Mouse (Mus musculus): Measurements from ENCODE around the gene Hif3a. TPM values are rescaled to one million over a fixed set of nuclear protein-coding genes. Genes with fewer than 3 reads are reported as not detected.

The Hif3a gene
- total RNA-seq, 2 experiments from 2014 or later: 1.8 to 1.9 TPM

- intact Hi-C loops (cut with DNase I): loop anchor here (2.0 kb wide), 1 partner anchor 35 kb away; no protein-coding TSS in a partner anchor
- no peak for DNase-seq (ENCODE audit: low spot score)
These were observed 36.2 kb downstream of the Hif3a start for GRCm38 (mm10) chr7:17025896-17026622.

- no peak for DNase-seq (ENCODE audit: low spot score)
- intact Hi-C loops (cut with DNase I): no loop called here
These were observed 36.7 kb downstream of the Hif3a start for GRCm38 (mm10) chr7:17025505-17025894.

- no peak for DNase-seq (ENCODE audit: low spot score)
- intact Hi-C loops (cut with DNase I): no loop called here
These were observed 37.3 kb downstream of the Hif3a start for GRCm38 (mm10) chr7:17024814-17025504.

GRCm38 (mm10) chr7:17024141-17024540 is 38.1 kb downstream of the Hif3a start:
- no peak for DNase-seq (ENCODE audit: low spot score)
- intact Hi-C loops (cut with DNase I): no loop called here

DNA sequence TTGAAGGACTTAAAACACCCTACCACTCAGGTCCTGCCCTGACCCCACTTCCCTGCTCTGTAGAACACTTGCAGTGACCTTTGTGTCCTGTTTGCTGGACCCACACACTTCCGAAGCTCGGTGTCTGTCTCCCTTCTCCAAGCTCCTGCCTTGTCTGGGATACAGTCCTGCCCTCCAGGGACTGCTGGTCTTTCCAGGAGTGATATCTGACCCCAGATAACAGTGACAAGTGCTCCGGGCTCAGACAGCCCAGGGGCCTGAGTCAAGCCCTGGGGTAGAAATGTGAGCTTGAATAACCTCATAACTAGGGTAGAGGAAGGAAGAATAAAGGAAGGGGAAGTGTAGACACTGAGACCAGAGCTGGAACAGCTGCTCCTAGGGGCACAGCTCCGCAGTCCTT is 38.5 kb downstream of the Hif3a start:
- DNase-seq (ENCODE audit: low spot score): no peak
- intact Hi-C loops (cut with DNase I): no loop called here

DNA sequence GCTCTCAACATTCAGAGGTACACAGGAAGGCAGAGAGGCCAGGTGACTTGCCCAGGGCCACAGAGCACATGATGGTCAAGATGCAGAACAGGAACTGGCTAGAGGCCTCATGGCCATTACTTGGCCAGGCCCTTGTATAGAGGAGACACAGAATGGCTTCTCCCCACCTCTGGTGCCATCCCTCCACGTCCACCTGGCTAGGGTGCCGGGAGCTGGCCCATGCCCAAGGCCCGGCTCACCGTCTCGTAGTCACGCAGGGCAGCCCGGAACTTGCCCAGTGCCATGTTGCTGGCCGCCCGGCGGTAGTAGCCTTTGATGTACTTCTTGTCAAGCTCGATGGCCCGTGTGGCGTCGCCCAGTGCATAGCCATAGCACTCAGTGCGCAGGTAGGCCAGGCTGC is 40.1 kb downstream of the Hif3a start:
- intact Hi-C loops (cut with DNase I): no loop called here

GRCm38 (mm10) chr7:17019426-17020166 is 42.6 kb downstream of the Hif3a start:
- no peak for DNase-seq (ENCODE audit: low spot score)
- intact Hi-C loops (cut with DNase I): no loop called here

More for the DNA sequence above, 40.1 kb downstream of the Hif3a start:
- DNase-seq (ENCODE audit: low spot score): no peak

DNA sequence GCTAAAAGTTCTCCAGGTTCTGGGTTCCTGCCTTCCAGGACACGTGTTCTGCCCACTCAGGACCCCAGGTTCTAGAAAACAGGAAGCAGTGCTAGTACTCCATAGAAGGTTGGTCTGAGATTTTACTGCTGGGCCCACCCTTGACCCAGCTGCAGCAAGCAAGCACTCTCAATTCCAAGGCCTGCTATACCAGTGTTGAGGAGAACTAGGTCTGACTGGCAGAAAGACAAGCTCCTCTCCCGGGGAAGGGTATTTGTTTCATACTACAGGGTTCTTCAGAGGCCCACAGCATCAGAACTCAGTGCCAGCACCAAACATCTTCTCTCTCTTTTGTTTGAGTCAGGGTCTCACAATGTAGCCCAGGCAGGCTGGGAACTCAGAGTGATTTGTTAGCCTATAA is 44.3 kb downstream of the Hif3a start:
- intact Hi-C loops (cut with DNase I): no loop called here
- DNase-seq (ENCODE audit: low spot score): no peak

GRCm38 (mm10) chr7:17017036-17017435 is 45.2 kb downstream of the Hif3a start:
- DNase-seq (ENCODE audit: low spot score): peak; percentile 83
- intact Hi-C loops (cut with DNase I): no loop called here

DNA sequence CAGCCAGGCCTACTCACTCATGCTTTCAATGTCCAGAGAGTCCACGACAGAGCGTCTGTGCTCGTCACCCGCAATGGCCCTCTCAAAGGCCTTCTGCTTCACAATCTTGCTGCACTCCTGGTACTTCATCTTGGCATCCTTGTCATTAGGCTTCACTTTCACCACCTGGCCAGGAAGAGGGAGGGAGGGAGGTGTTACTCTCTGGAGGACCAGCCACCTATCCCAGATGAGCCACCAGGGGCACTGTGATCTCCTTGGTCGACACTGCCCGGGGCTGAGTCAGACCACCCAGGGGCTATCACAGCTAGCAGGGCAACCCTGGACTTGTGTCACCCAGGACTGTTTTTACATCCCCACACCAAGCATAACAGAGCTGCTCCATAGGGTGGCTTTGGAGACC is 46.8 kb downstream of the Hif3a start:
- no peak for DNase-seq (ENCODE audit: low spot score)
- intact Hi-C loops (cut with DNase I): no loop called here

- DNase-seq (ENCODE audit: low spot score): no peak
- intact Hi-C loops (cut with DNase I): no loop called here
These were observed 50.2 kb downstream of the Hif3a start for GRCm38 (mm10) chr7:17011909-17012590.

GRCm38 (mm10) chr7:17010010-17010347 is 52.2 kb downstream of the Hif3a start:
- DNase-seq (ENCODE audit: low spot score): no peak
- intact Hi-C loops (cut with DNase I): no loop called here

- intact Hi-C loops (cut with DNase I): no loop called here
- no peak for DNase-seq (ENCODE audit: low spot score)
These were observed 52.8 kb downstream of the Hif3a start for GRCm38 (mm10) chr7:17009326-17010009.

DNA sequence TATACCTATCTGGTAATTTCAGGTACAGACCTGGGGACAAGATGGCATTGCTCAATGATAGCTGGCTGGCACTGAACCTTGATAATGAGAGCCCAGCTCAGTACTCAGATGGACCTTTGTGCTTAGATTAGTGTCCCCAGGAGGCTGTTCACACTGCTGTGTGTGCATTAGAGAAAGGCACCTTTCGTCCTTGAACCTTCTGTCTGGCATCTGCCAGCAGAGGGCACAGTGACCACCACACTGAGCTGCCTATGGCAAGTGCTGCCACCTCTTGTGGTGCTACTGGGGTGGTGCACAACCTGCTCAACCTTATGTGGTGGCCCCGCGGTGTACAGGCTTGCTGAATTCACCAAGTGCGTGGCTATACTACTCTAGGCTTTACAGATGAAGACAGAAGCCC is 54.9 kb downstream of the Hif3a start:
- intact Hi-C loops (cut with DNase I): no loop called here
- no peak for DNase-seq (ENCODE audit: low spot score)

GRCm38 (mm10) chr7:17004716-17005115 is 57.5 kb downstream of the Hif3a start:
- intact Hi-C loops (cut with DNase I): no loop called here
- no peak for DNase-seq (ENCODE audit: low spot score)

GRCm38 (mm10) chr7:17003230-17003960 is 58.8 kb downstream of the Hif3a start:
- no peak for DNase-seq (ENCODE audit: low spot score)
- intact Hi-C loops (cut with DNase I): loop anchor here (2.0 kb wide), 1 partner anchor 47 kb away; no protein-coding TSS in a partner anchor

GRCm38 (mm10) chr7:17002375-17003195 is 59.6 kb downstream of the Hif3a start:
- DNase-seq (ENCODE audit: low spot score): no peak
- intact Hi-C loops (cut with DNase I): loop anchor here (1.0 to 2.0 kb wide), 4 partner anchors 48 to 70 kb away; no protein-coding TSS in a partner anchor

DNA sequence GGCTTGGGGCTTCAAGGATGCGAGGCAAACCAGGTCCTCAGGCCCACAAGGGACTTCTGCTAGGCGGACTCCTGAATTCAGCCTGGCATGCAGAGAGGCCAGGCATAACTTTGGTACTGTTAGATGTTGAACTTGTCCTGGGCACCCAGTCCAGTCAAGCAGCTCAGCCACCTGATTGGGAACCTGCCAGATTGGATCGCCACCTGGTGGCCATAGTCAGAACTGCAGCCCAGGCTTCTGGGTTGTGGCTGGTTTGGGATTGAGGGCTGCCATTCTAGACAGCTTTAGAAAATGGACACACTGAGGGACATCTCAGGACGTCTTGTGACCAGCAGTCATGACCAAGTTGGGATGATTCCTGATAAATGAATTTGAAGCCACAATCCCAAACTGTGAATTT is 62.6 kb downstream of the Hif3a start:
- intact Hi-C loops (cut with DNase I): no loop called here
- DNase-seq (ENCODE audit: low spot score): peak; percentile 66

All from heart, postnatal 25 days (tissue).